11 mouse cellular contexts compared by ENCODE assay signal in the genomic region with DNA sequence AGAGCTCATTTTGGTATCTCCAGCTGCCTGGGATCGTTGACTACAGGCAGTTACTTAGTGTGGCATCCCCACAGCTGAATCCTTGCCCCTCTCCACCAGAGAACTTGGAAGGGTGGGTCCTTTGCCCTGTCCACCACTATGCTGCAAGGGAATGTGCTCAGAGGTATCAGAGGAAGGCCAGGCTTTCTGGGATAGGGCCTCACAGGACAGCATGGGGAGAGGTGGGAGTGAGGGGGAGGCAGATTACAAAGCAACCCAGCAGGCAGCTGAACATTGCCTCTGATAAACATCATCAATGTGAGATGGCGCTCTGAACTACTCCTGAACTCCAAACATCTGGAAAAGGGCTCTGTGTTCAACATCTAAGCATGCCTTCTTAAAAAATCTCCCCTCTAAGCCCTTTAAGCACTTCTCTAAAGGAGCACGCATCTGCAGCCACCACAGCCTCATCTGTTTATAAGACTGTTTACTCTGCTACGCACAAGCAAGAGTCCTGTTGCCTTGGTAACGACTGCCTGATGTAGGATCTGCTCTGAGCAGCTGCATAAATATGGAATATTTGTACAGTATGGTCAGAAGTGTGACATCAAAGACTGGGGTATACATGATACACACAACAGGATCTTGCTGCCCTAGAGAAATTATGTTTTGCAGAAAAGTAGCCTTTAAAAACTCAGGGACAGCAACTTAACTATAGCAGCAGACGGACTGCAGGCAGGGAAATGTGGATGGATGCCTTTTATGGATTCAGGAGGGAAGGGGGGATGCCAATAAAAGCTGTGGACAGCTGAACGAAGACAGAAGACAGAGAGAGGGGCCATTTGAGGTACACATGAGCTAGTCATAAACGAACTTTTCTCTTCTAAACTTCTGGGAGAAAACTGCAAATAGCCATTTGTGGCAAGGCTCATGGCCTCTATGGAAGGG.
DNase-seq lines count a peak whose midpoint lies in the region; ATAC-seq and TF ChIP-seq lines count a peak whose summit lies in the region.
"Had no signal": no experiment of that assay in that cellular context is flagged by ENCODE, and none has a peak within 500 bp of the region (broad histone marks: within the 10 kb centered on the region; RNA-seq: fewer than 3 reads in every experiment).

No protein-coding gene starts in this region.

- no peaks in the 10 kb centered on the region for H3K27me3 ChIP-seq in heart, embryonic 11.5 days (ENCODE audit: control insufficient read depth, insufficient read depth, low read length)
- no peaks in the 10 kb centered on the region for H3K27me3 ChIP-seq in embryonic facial prominence, embryonic 10.5 days (replicated peaks; ENCODE audit: low read depth, poor library complexity, severe bottlenecking)
- H3K27me3 ChIP-seq in intestine, postnatal 0 days (replicated peaks; ENCODE audit: control insufficient read depth, insufficient read depth, low read length), result no peaks in the 10 kb centered on the region
- H3K27me3 ChIP-seq: heart, embryonic 13.5 days had no signal

- intact Hi-C loops in heart, postnatal 10 days (cut with DNase I), result loop anchor here (5.0 kb wide), 1 partner anchor 63 kb away; no protein-coding TSS in a partner anchor
- intact Hi-C loops in gastrocnemius, postnatal 14 days (cut with DNase I; ENCODE audit: low total_unique reads), result no loop called here

- peaks cover 8% of the 10 kb centered on the region; the same call in 1 of the 2 replicates for H3K4me1 ChIP-seq in heart, embryonic 11.5 days (ENCODE audit: control insufficient read depth, insufficient read depth, low read length)
- H3K4me1 ChIP-seq in embryonic facial prominence, embryonic 10.5 days, result peaks cover 13% of the 10 kb centered on the region
- no peaks in the 10 kb centered on the region for H3K4me1 ChIP-seq in intestine, postnatal 0 days (replicated peaks; ENCODE audit: control insufficient read depth, insufficient read depth, low read length)

- no peak overlapping the region for H3K27ac ChIP-seq in heart, embryonic 11.5 days (ENCODE audit: low read depth, low read length)
- H3K27ac ChIP-seq in embryonic facial prominence, embryonic 10.5 days (replicated peaks), result peak overlapping the region; percentile 48
- peak overlapping the region; percentile 46; the same call in 1 of the 2 replicates for H3K27ac ChIP-seq in intestine, postnatal 0 days (ENCODE audit: low read depth, low read length)
- H3K27ac ChIP-seq: heart, embryonic 13.5 days had no signal

- H3K4me3 ChIP-seq in heart, embryonic 11.5 days (ENCODE audit: low read depth, low read length), result no peak overlapping the region
- H3K4me3 ChIP-seq in embryonic facial prominence, embryonic 10.5 days, result no peak overlapping the region
- no peak overlapping the region for H3K4me3 ChIP-seq in intestine, postnatal 0 days (ENCODE audit: low read depth, low read length)
- H3K4me3 ChIP-seq: heart, embryonic 13.5 days had no signal

- H3K9me3 ChIP-seq in heart, embryonic 11.5 days (replicated peaks; ENCODE audit: control insufficient read depth, low read length), result no peaks in the 10 kb centered on the region
- no peaks in the 10 kb centered on the region for H3K9me3 ChIP-seq in embryonic facial prominence, embryonic 10.5 days
- no peaks in the 10 kb centered on the region for H3K9me3 ChIP-seq in intestine, postnatal 0 days (ENCODE audit: control insufficient read depth)
- H3K9me3 ChIP-seq: heart, embryonic 13.5 days had no signal

- no peak for ATAC-seq in heart, embryonic 11.5 days (replicated peaks; ENCODE audit: insufficient number of reproducible peaks, low FRiP score, low TSS enrichment)
- peak; percentile 49; the same call in 1 of the 2 replicates for ATAC-seq in intestine, postnatal 0 days
- ATAC-seq in neutrophil, adult 5-6 weeks (ENCODE audit: extremely low read depth, insufficient number of reproducible peaks, low FRiP score, poor library complexity, severe bottlenecking), result 0 out of 2 replicates have a peak, but pooled peaks have one; percentile 9
- ATAC-seq: CD4-positive, CD25-positive, alpha-beta regulatory T cell, adult 4 months had no signal

- 0 out of 2 replicates have a peak, but pooled peaks cover 4% of the 10 kb centered on the region for H3K36me3 ChIP-seq in heart, embryonic 11.5 days (ENCODE audit: control insufficient read depth, insufficient read depth, low read length)
- peaks cover 19% of the 10 kb centered on the region for H3K36me3 ChIP-seq in embryonic facial prominence, embryonic 10.5 days (replicated peaks)
- H3K36me3 ChIP-seq in intestine, postnatal 0 days (ENCODE audit: control insufficient read depth, insufficient read depth), result peaks cover 4% of the 10 kb centered on the region; the same call in 1 of the 2 replicates

- no peak for TF ChIP-seq CTCF in intestine, postnatal 0 days (IDR thresholded peaks at IDR 0.05; ENCODE audit: low read depth)

- 52% methylated on average over 8 of the region's 8 CpGs for WGBS in heart, embryonic 11.5 days (ENCODE audit: insufficient replicate concordance)
- 71% methylated on average over 8 of the region's 8 CpGs for WGBS in embryonic facial prominence, embryonic 10.5 days
- 30% methylated on average over 8 of the region's 8 CpGs for WGBS in intestine, postnatal 0 days

- no peak overlapping the region for H3K9ac ChIP-seq in heart, embryonic 11.5 days (ENCODE audit: low read depth, low read length)
- no peak overlapping the region for H3K9ac ChIP-seq in intestine, postnatal 0 days (ENCODE audit: low read depth, low read length)
- H3K9ac ChIP-seq: heart, embryonic 13.5 days had no signal

- H3K4me2 ChIP-seq in heart, embryonic 11.5 days, result no peak overlapping the region
- no peak overlapping the region for H3K4me2 ChIP-seq in intestine, postnatal 0 days (replicated peaks; ENCODE audit: low read depth)
- H3K4me2 ChIP-seq: heart, embryonic 13.5 days had no signal

- DNase-seq in heart, postnatal 10 days, result peak; percentile 23
- DNase-seq in embryonic facial prominence, embryonic 10.5 days (ENCODE audit: low spot score), result peak; percentile 19
- no peak for DNase-seq in gastrocnemius, postnatal 14 days
- DNase-seq in urinary bladder, postnatal 25 days (ENCODE audit: low spot score), result no peak
- no peak for DNase-seq in thymus, postnatal 36 days
- DNase-seq: right cerebral cortex, postnatal 4 days had no signal

Comparison
In these comparisons a context has a peak if more than half of its experiments do, and no peak if none do; other contexts are left out.
1. DNase-seq: peak in heart, postnatal 10 days (2 of 2) and embryonic facial prominence, embryonic 10.5 days (single experiment); none in gastrocnemius, postnatal 14 days (single experiment), urinary bladder, postnatal 25 days (single experiment) and thymus, postnatal 36 days (0 of 2).